Mouse (Mus musculus): Measurements from ENCODE around the gene Pop4. TPM values are rescaled to one million over a fixed set of nuclear protein-coding genes. Genes with fewer than 3 reads are reported as not detected.

Pop4 gene
- polyA plus RNA-seq, 1 experiment, result 3.7 TPM

DNA sequence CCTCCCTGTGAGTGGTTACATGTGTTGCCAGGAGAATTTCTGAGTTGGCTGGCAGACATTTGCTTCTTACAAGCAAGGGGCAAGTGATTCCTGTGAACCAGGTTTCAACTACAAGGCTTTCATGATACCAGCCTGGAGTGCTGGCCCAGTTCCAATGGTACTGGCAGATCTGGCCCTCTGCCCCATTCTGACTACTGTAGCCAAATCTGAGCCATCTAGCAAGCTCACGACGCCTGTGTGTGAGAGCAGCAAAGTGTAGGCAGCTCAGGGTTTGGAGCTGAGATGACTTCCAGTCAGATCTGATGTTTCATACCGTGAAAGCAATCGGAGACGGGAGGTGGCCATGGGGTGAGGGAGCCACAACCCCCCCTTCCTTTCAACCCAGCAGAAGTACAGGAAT lies 8.8 kb downstream of the Pop4 start:
- 70% methylated on average over 5 of the region's 5 CpGs for WGBS
- Histone ChIP-seq H3K27me3 (ENCODE audit: control insufficient read depth, insufficient read depth, low read length) (no peaks in the 10 kb centered on the region), H3K4me3 (ENCODE audit: low read depth, low read length) (no peak overlapping the region), H3K36me3 (ENCODE audit: control insufficient read depth, insufficient read depth, low read length) (peaks cover 40% of the 10 kb centered on the region), H3K4me1 (ENCODE audit: control insufficient read depth, insufficient read depth, insufficient read length, low read length) (no peaks in the 10 kb centered on the region), H3K27ac (ENCODE audit: insufficient read depth, low read depth, low read length) (no peak overlapping the region)
- TF ChIP-seq POLR2A (IDR thresholded peaks at IDR 0.05; ENCODE audit: low read depth, low read length) (no peak), CTCF (IDR thresholded peaks at IDR 0.05; ENCODE audit: extremely low read depth, insufficient read length, insufficient replicate concordance, low read depth, low read length) (no peak)

DNA sequence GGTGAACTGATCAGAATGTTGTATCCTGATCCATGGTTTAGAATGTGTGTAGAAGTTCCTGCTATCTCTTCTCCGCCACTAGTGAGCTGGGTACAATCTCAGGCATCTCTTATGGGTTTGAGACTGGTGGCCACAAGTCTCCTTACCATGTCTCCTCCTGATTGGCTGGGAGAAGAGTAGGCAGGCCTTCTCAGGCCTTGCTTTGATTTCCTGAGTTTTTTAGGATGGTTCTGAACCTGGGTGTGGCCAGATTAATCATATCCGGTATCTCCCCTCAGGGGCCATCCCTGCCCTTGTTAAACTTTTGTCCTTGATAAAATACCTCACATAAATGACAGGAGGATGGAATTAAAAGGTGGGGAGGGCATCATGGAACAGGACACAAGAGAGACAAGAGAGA lies 11.6 kb downstream of the Pop4 start:
- Histone ChIP-seq H3K36me3 (ENCODE audit: control insufficient read depth, insufficient read depth, low read length) (peaks cover 25% of the 10 kb centered on the region), H3K4me3 (ENCODE audit: low read depth, low read length) (no peak overlapping the region), H3K27ac (ENCODE audit: insufficient read depth, low read depth, low read length) (no peak overlapping the region), H3K27me3 (ENCODE audit: control insufficient read depth, insufficient read depth, low read length) (no peaks in the 10 kb centered on the region), H3K4me1 (ENCODE audit: control insufficient read depth, insufficient read depth, insufficient read length, low read length) (no peaks in the 10 kb centered on the region)
- TF ChIP-seq POLR2A (IDR thresholded peaks at IDR 0.05; ENCODE audit: low read depth, low read length), result no peak
- TF ChIP-seq CTCF (IDR thresholded peaks at IDR 0.05; ENCODE audit: extremely low read depth, insufficient read length, insufficient replicate concordance, low read depth, low read length), result no peak
- 72% methylated on average over 2 of the region's 2 CpGs for WGBS

DNA sequence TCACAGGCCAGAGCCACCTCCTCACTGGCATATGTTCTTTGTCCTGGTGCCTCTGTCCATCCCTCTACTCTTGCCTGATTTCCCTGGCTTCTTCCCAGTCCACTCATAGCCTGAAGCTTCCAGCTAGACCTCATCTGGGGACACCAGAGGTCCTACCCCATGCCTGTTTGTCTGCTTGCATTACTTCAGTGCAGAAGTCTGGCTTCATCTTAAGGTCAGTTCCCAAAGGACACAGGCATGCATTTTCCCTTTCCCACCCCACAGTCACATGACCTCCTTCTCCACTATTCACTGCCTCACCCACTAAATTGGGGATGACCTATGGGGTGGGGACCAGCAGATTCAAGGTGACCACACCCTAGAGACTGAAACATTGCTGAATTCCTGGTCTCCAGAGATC lies 17.8 kb downstream of the Pop4 start:
- Histone ChIP-seq H3K4me1 (ENCODE audit: control insufficient read depth, insufficient read depth, insufficient read length, low read length) (no peaks in the 10 kb centered on the region), H3K27me3 (ENCODE audit: control insufficient read depth, insufficient read depth, low read length) (no peaks in the 10 kb centered on the region), H3K4me3 (ENCODE audit: low read depth, low read length) (no peak overlapping the region), H3K27ac (ENCODE audit: insufficient read depth, low read depth, low read length) (no peak overlapping the region), H3K36me3 (ENCODE audit: control insufficient read depth, insufficient read depth, low read length) (no peaks in the 10 kb centered on the region)
- TF ChIP-seq POLR2A (IDR thresholded peaks at IDR 0.05; ENCODE audit: low read depth, low read length), result no peak
- no peak for TF ChIP-seq CTCF (IDR thresholded peaks at IDR 0.05; ENCODE audit: extremely low read depth, insufficient read length, insufficient replicate concordance, low read depth, low read length)

DNA sequence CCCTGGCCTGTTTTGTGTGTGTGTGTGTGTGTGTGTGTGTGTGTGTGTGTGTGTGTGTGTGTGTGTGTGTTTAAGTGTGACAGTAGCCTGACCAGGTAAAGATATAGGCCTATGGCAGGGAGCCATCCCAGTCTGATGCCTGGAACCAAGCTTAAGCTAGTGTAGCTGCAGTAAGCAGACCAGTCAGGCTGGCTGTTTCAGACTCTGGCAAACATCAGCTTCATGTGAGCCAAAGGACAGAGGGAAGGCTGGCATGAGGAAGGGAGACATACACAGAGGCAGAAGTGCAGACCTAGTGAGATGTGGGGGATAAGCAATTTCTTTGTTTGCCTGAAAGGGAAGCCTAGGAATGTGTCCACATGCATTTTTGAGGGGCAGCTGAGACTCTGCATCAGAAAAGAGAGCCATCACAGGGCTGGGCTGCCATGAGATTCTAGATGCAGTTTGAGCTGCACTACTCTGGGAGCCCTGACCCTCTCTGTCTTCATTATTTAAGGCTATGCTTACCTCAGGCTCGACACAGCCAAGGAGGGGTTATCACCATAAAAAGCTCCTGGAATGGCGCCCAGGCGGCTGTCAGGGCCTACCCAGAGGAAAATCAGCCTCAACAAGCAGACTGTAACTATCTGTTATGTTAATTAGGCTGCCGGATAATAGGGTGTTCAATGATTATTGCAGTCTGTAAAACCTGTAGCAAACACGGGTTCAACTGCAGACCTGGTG lies 19.6 kb downstream of the Pop4 start:
- Histone ChIP-seq H3K27ac (ENCODE audit: insufficient read depth, low read depth, low read length) (no peak overlapping the region), H3K4me1 (ENCODE audit: control insufficient read depth, insufficient read depth, insufficient read length, low read length) (no peaks in the 10 kb centered on the region), H3K36me3 (ENCODE audit: control insufficient read depth, insufficient read depth, low read length) (no peaks in the 10 kb centered on the region), H3K27me3 (ENCODE audit: control insufficient read depth, insufficient read depth, low read length) (no peaks in the 10 kb centered on the region), H3K4me3 (ENCODE audit: low read depth, low read length) (no peak overlapping the region)
- TF ChIP-seq CTCF (IDR thresholded peaks at IDR 0.05; ENCODE audit: extremely low read depth, insufficient read length, insufficient replicate concordance, low read depth, low read length) (no peak), POLR2A (IDR thresholded peaks at IDR 0.05; ENCODE audit: low read depth, low read length) (no peak)
- WGBS, result 21% methylated on average over 5 of the region's 5 CpGs

DNA sequence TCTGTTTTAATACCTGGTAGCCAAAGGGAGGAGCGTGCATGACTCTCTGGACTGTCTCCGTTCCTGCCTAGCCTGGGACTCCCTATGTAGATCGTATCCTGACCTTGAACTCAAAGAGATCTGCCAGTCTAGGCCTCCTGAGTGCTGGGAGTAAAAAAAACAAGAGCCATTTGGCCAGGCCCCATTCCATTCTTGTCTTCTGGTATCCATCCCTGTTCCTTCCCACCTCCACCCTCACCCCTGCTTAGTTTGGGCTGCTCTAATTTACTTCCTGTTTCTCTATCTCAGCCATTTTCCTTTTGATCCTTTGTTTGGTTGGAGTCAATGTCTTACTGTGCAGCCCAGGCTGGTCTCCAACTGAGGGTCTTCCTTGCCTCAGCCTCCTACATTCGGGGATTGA lies 28.8 kb downstream of the Pop4 start:
- Histone ChIP-seq H3K4me1 (ENCODE audit: control insufficient read depth, insufficient read depth, insufficient read length, low read length) (no peaks in the 10 kb centered on the region; the same call in 1 of the 2 replicates), H3K4me3 (ENCODE audit: low read depth, low read length) (no peak overlapping the region), H3K36me3 (ENCODE audit: control insufficient read depth, insufficient read depth, low read length) (no peaks in the 10 kb centered on the region), H3K27ac (ENCODE audit: insufficient read depth, low read depth, low read length) (no peak overlapping the region), H3K27me3 (ENCODE audit: control insufficient read depth, insufficient read depth, low read length) (no peaks in the 10 kb centered on the region)
- no peak for TF ChIP-seq POLR2A (IDR thresholded peaks at IDR 0.05; ENCODE audit: low read depth, low read length)
- no peak for TF ChIP-seq CTCF (IDR thresholded peaks at IDR 0.05; ENCODE audit: extremely low read depth, insufficient read length, insufficient replicate concordance, low read depth, low read length)
- 82% methylated on average over 4 of the region's 4 CpGs for WGBS

DNA sequence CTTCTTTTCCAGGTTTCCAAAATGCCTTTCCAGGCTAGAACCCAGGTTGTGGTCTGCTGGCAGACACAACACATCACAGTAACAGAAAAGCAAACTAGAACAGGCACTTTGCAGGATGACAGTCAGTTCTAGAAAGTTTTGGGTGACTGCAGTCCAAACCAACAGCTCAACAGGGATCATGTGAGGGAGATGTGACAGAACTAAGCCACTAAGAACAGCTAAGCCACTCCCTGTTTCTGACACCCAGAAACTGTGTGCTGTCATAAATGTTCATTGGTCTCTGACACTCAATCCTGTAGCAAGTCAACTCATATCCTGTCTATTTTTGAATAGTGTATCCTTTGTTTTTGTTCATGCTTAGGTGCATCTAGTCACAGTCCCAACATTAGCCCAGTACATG lies 34.1 kb downstream of the Pop4 start:
- H3K4me3 ChIP-seq (ENCODE audit: low read depth, low read length), result no peak overlapping the region
- H3K4me1 ChIP-seq (ENCODE audit: control insufficient read depth, insufficient read depth, insufficient read length, low read length), result peaks cover 10% of the 10 kb centered on the region; the same call in 1 of the 2 replicates
- no peak overlapping the region for H3K27ac ChIP-seq (ENCODE audit: insufficient read depth, low read depth, low read length)
- no peaks in the 10 kb centered on the region for H3K27me3 ChIP-seq (ENCODE audit: control insufficient read depth, insufficient read depth, low read length)
- H3K36me3 ChIP-seq (ENCODE audit: control insufficient read depth, insufficient read depth, low read length), result no peaks in the 10 kb centered on the region
- no peak for TF ChIP-seq CTCF (IDR thresholded peaks at IDR 0.05; ENCODE audit: extremely low read depth, insufficient read length, insufficient replicate concordance, low read depth, low read length)
- TF ChIP-seq POLR2A (IDR thresholded peaks at IDR 0.05; ENCODE audit: low read depth, low read length), result no peak

DNA sequence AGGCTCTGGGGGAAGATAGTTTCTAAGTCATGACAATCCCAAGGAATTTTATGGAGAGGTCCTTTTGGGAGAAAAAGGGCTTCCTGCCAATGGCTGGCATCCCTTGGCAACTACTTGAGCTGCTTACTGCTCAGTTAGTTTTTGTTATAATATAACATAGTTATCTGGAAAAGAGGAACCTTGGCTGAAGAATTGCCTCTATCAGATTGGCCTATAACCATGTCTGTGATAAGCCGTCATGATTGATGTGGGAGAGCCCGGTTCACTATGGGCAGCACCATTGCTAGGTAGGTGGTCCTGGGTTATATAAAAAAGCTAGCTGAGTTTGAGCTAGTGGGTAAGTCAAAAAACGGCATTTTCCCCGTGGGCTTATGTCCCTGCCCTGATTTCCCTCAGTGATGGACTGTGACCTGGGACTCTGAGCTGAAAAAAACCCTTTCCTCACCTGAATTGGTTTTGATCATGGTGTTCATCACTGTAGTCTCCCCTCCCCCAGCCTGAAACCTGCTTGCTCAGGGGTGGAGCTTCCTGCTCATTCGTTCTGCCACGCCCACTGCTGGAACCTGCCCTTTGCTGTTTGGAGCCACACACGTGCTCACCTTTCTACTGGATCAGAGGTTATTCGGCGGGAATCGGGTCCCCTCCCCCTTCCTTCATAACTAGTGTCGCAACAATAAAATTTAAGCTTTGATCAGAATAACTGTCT lies 34.7 kb downstream of the Pop4 start:
- 18% methylated on average over 11 of the region's 11 CpGs for WGBS

More for the DNA sequence above, 34.7 kb downstream of the Pop4 start:
- H3K4me3 ChIP-seq (ENCODE audit: low read depth, low read length), result no peak overlapping the region
- H3K27ac ChIP-seq (ENCODE audit: insufficient read depth, low read depth, low read length), result peak overlapping the region; percentile 70
- peaks cover 10% of the 10 kb centered on the region; the same call in 1 of the 2 replicates for H3K4me1 ChIP-seq (ENCODE audit: control insufficient read depth, insufficient read depth, insufficient read length, low read length)
- H3K27me3 ChIP-seq (ENCODE audit: control insufficient read depth, insufficient read depth, low read length), result no peaks in the 10 kb centered on the region
- no peaks in the 10 kb centered on the region for H3K36me3 ChIP-seq (ENCODE audit: control insufficient read depth, insufficient read depth, low read length)
- TF ChIP-seq POLR2A (IDR thresholded peaks at IDR 0.05; ENCODE audit: low read depth, low read length) (no peak), CTCF (IDR thresholded peaks at IDR 0.05; ENCODE audit: extremely low read depth, insufficient read length, insufficient replicate concordance, low read depth, low read length) (no peak)
